9 mouse cellular contexts compared by ENCODE assay signal in the genomic region with DNA sequence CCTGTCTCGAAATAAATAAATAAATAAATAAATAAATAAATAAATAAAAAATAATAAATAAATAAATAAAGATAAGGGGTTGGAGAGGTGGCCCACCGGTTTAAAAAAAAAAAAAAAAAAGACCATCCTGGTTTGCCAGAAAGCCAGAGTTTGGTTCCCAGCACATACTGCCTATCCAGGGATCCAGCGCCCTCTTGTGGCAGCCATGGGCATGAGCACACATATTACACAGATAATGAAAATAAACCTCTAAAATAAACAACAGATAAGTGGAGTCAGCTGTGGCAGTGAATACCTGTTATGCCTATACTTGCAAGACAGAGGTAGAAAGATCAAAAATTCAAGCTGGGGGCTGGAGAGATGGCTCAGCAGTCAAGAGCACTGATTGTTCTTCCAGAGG. TPM values are rescaled to one million over a fixed set of nuclear protein-coding genes. Genes with fewer than 3 reads are reported as not detected.
DNase-seq lines count a peak whose midpoint lies in the region; ATAC-seq and TF ChIP-seq lines count a peak whose summit lies in the region.
"Had no signal": no experiment of that assay in that cellular context is flagged by ENCODE, and none has a peak within 500 bp of the region (broad histone marks: within the 10 kb centered on the region; RNA-seq: fewer than 3 reads in every experiment).

No protein-coding gene starts in this region.

- DNase-seq in forebrain, postnatal 0 days, result no peak
- DNase-seq in ovary, postnatal 36 days (ENCODE audit: low spot score), result peak; percentile 64
- no peak for DNase-seq in ovary, postnatal 10 days (ENCODE audit: low spot score)
- DNase-seq in c-Kit-positive CD71-positive TER-119-positive erythroid progenitor cells, embryonic 14.5 days (ENCODE audit: low spot score), result peak; percentile 62
- peak; percentile 83 for DNase-seq in splenic B cell, adult 2 months (ENCODE audit: low read depth, low spot score)
- DNase-seq in left cerebral cortex, postnatal 36 days (ENCODE audit: low spot score in 2 of 2), result no peak

- no peak overlapping the region for H3K9ac ChIP-seq in forebrain, postnatal 0 days
- H3K9ac ChIP-seq in forebrain, embryonic 16.5 days (replicated peaks; ENCODE audit: low read depth, low read length), result no peak overlapping the region
- no peak overlapping the region for H3K9ac ChIP-seq in limb, embryonic 12.5 days (replicated peaks)

- peak; percentile 72 for TF ChIP-seq CTCF in forebrain, postnatal 0 days (IDR thresholded peaks at IDR 0.05; ENCODE audit: low read depth)

- H3K9me3 ChIP-seq in forebrain, postnatal 0 days (ENCODE audit: low read length), result no peaks in the 10 kb centered on the region
- H3K9me3 ChIP-seq in forebrain, embryonic 16.5 days (ENCODE audit: control insufficient read depth, low read length), result no peaks in the 10 kb centered on the region
- H3K9me3 ChIP-seq in limb, embryonic 12.5 days, result no peaks in the 10 kb centered on the region

- intact Hi-C loops in left cerebral cortex, postnatal 36 days (cut with DNase I), result loop anchor here (2.0 kb wide), 1 partner anchor 79 kb away; no protein-coding TSS in a partner anchor

- 0 out of 2 replicates have a peak, but pooled peaks cover 17% of the 10 kb centered on the region for H3K27me3 ChIP-seq in forebrain, postnatal 0 days (ENCODE audit: insufficient read depth, low read length)
- peaks cover 18% of the 10 kb centered on the region for H3K27me3 ChIP-seq in forebrain, embryonic 16.5 days (replicated peaks; ENCODE audit: control insufficient read depth, insufficient read depth, low read length)
- no peaks in the 10 kb centered on the region for H3K27me3 ChIP-seq in limb, embryonic 12.5 days
- no peaks in the 10 kb centered on the region for H3K27me3 ChIP-seq in splenic B cell, adult 2 months (ENCODE audit: control insufficient read depth, insufficient read depth, low read length, poor library complexity, severe bottlenecking)

- H3K36me3 ChIP-seq in forebrain, postnatal 0 days (ENCODE audit: insufficient read depth), result no peaks in the 10 kb centered on the region
- H3K36me3 ChIP-seq in forebrain, embryonic 16.5 days (ENCODE audit: control insufficient read depth, insufficient read depth), result no peaks in the 10 kb centered on the region
- H3K36me3 ChIP-seq in limb, embryonic 12.5 days, result peaks cover 10% of the 10 kb centered on the region; the same call in 1 of the 2 replicates
- peaks cover 8% of the 10 kb centered on the region; the same call in 1 of the 2 replicates for H3K36me3 ChIP-seq in splenic B cell, adult 2 months (ENCODE audit: control insufficient read depth, insufficient read depth, low read length, poor library complexity, severe bottlenecking)

- peaks cover 3% of the 10 kb centered on the region; the same call in 1 of the 2 replicates for H3K4me1 ChIP-seq in forebrain, postnatal 0 days (ENCODE audit: insufficient read depth)
- peaks cover 18% of the 10 kb centered on the region for H3K4me1 ChIP-seq in forebrain, embryonic 16.5 days (replicated peaks; ENCODE audit: control insufficient read depth, insufficient read depth, low read length)
- H3K4me1 ChIP-seq in limb, embryonic 12.5 days (replicated peaks), result peaks cover 58% of the 10 kb centered on the region

- WGBS in forebrain, postnatal 0 days, result 47% methylated on average over 3 of the region's 3 CpGs
- 48% methylated on average over 3 of the region's 3 CpGs for WGBS in forebrain, embryonic 16.5 days
- 41% methylated on average over 3 of the region's 3 CpGs for WGBS in limb, embryonic 12.5 days

- H3K27ac ChIP-seq in forebrain, postnatal 0 days (ENCODE audit: low read depth, low read length), result no peak overlapping the region
- H3K27ac ChIP-seq in forebrain, embryonic 16.5 days (ENCODE audit: low read length), result no peak overlapping the region
- H3K27ac ChIP-seq in limb, embryonic 12.5 days, result peak overlapping the region; percentile 90; the same call in 1 of the 2 replicates
- H3K27ac ChIP-seq: macrophage had no signal

- no peak for ATAC-seq in forebrain, postnatal 0 days
- ATAC-seq in forebrain, embryonic 16.5 days, result no peak
- ATAC-seq in limb, embryonic 12.5 days (ENCODE audit: insufficient number of reproducible peaks, insufficient read depth, low FRiP score, low TSS enrichment, low read depth), result no peak

- no peak overlapping the region for H3K4me3 ChIP-seq in forebrain, postnatal 0 days (ENCODE audit: low read depth, low read length)
- H3K4me3 ChIP-seq in forebrain, embryonic 16.5 days (replicated peaks; ENCODE audit: low read length), result no peak overlapping the region
- no peak overlapping the region for H3K4me3 ChIP-seq in limb, embryonic 12.5 days (replicated peaks)

- H3K4me2 ChIP-seq in forebrain, postnatal 0 days (ENCODE audit: low read depth), result no peak overlapping the region
- no peak overlapping the region for H3K4me2 ChIP-seq in forebrain, embryonic 16.5 days (ENCODE audit: low read length)
- H3K4me2 ChIP-seq in limb, embryonic 12.5 days, result peak overlapping the region; percentile 37; the same call in 1 of the 2 replicates

RNA-seq across cellular contexts. Expression of a gene that starts 6.4 kb away (rescaled TPM):
- 134 and 153 TPM in 2 replicates for total RNA-seq in forebrain, postnatal 0 days (2014; rRNA removed)
- polyA plus RNA-seq in forebrain, postnatal 0 days (2015; fragmentation: Nextera tagmentation; extraction: Ambion mirVana), result 177 and 185 TPM in 2 replicates
- polyA plus RNA-seq in forebrain, embryonic 16.5 days (2015; fragmentation: Nextera tagmentation; extraction: Ambion mirVana), result 85.1 and 102 TPM in 2 replicates
- 652 and 658 TPM in 2 replicates for polyA plus RNA-seq in limb, embryonic 12.5 days (2016; fragmentation: Nextera tagmentation; extraction: Ambion mirVana)
- total RNA-seq in left cerebral cortex, postnatal 36 days (2021), result 10 to 100 TPM; 35.3 to 40.7 TPM

RNA-seq across cellular contexts. Expression of a gene that starts 22.5 kb away (rescaled TPM):
- 0.85 and 1.2 TPM in 2 replicates for total RNA-seq in forebrain, postnatal 0 days (2014; rRNA removed)
- polyA plus RNA-seq in forebrain, postnatal 0 days (2015; fragmentation: Nextera tagmentation; extraction: Ambion mirVana), result 0.84 and 1.4 TPM in 2 replicates
- 3.9 and 4.3 TPM in 2 replicates for polyA plus RNA-seq in forebrain, embryonic 16.5 days (2015; fragmentation: Nextera tagmentation; extraction: Ambion mirVana)
- polyA plus RNA-seq in limb, embryonic 12.5 days (2016; fragmentation: Nextera tagmentation; extraction: Ambion mirVana), result 10.6 and 10.8 TPM in 2 replicates
- under 1 TPM; 0.61 to 0.72 TPM for total RNA-seq in left cerebral cortex, postnatal 36 days (2021)

RNA-seq across cellular contexts. Expression of a gene that starts 56.4 kb away (rescaled TPM):
- total RNA-seq in forebrain, postnatal 0 days (2014; rRNA removed), result 3.5 and 3.8 TPM in 2 replicates
- polyA plus RNA-seq in forebrain, postnatal 0 days (2015; fragmentation: Nextera tagmentation; extraction: Ambion mirVana), result 2.0 and 2.5 TPM in 2 replicates
- polyA plus RNA-seq in forebrain, embryonic 16.5 days (2015; fragmentation: Nextera tagmentation; extraction: Ambion mirVana), result 3.7 and 4.1 TPM in 2 replicates
- polyA plus RNA-seq in limb, embryonic 12.5 days (2016; fragmentation: Nextera tagmentation; extraction: Ambion mirVana), result 9.9 and 11.3 TPM in 2 replicates
- total RNA-seq in left cerebral cortex, postnatal 36 days (2021), result 1 to 10 TPM; 2.2 to 2.5 TPM

Comparison
In these comparisons a context has a peak if more than half of its experiments do, and no peak if none do; other contexts are left out.
1. DNase-seq: peak in ovary, postnatal 36 days (single experiment), c-Kit-positive CD71-positive TER-119-positive erythroid progenitor cells, embryonic 14.5 days (single experiment) and splenic B cell, adult 2 months (single experiment); none in forebrain, postnatal 0 days (single experiment), ovary, postnatal 10 days (single experiment) and left cerebral cortex, postnatal 36 days (0 of 2).